Mouse (Mus musculus) G1E (cell line): Measurements from ENCODE around the gene Exoc3. TPM values are rescaled to one million over a fixed set of nuclear protein-coding genes. Genes with fewer than 3 reads are reported as not detected.

Experiments
- ATAC-seq: 2 replicates; pipeline ENCODE4 v1.8.0; 2016; ENCODE audit warnings: mild to moderate bottlenecking; ENCODE audit not compliant: insufficient number of reproducible peaks, poor library complexity, low FRiP score, severe bottlenecking; ENCODE audit errors: extremely low read depth
- DNase-seq: peaks from one replicate; pipeline ENCODE4 v3.0.0; 2012; ENCODE audit warnings: low spot score
- H3K27me3 ChIP-seq: 2 replicates; pipeline ENCODE4 v1.6.1; 2012; ENCODE audit warnings: mild to moderate bottlenecking, low read length, inconsistent platforms; ENCODE audit not compliant: insufficient read depth
- H3K36me3 ChIP-seq: replicated peaks from 2 replicates; pipeline ENCODE3; 2012; ENCODE audit warnings: mild to moderate bottlenecking, inconsistent platforms
- H3K4me1 ChIP-seq: 2 replicates; pipeline ENCODE4 v1.6.1; 2012; ENCODE audit warnings: low read depth, low read length, inconsistent platforms, mixed read lengths; ENCODE audit not compliant: insufficient read depth
- H3K4me3 ChIP-seq: 2 replicates; pipeline ENCODE4 v1.5.1; 2012; ENCODE audit warnings: low read depth, mild to moderate bottlenecking, inconsistent platforms, low read length, moderate library complexity, mixed read lengths
- H3K9me3 ChIP-seq: replicated peaks from 2 replicates; pipeline ENCODE4 v1.6.1; 2012; ENCODE audit warnings: inconsistent platforms
- CTCF ChIP-seq: IDR thresholded peaks from 2 replicates; pipeline ENCODE4 v1.5.1; 2012; ENCODE audit warnings: low read depth, low read length, inconsistent platforms, mixed read lengths
- GATA1 ChIP-seq: IDR thresholded peaks from 2 replicates; pipeline ENCODE4 v1.6.1; 2012; ENCODE audit warnings: borderline replicate concordance, low read length, inconsistent platforms, mixed read lengths
- GATA2 ChIP-seq: IDR thresholded peaks from 2 replicates; pipeline ENCODE4 v1.6.1; 2012; ENCODE audit warnings: low read depth, low read length, inconsistent platforms, borderline replicate concordance
- POLR2AphosphoS5 ChIP-seq: IDR thresholded peaks from 2 replicates; pipeline ENCODE4 v1.6.1; 2012; ENCODE audit warnings: low read depth, low read length, inconsistent platforms; ENCODE audit not compliant: insufficient replicate concordance
- TAL1 ChIP-seq: conservative IDR thresholded peaks from 2 replicates; pipeline ENCODE4 v1.6.1; 2012; ENCODE audit warnings: low read depth, low read length, inconsistent platforms, mixed read lengths
- polyA plus RNA-seq: library from polyadenylated mRNA; stranded (reverse); fragments of >175 nt; gene quantifications from 2 replicates; pipeline ENCODE4 v1.2.3, GENCODE M21; 2012
- total RNA-seq, 2 experiments: library from RNA; stranded (forward) in 1 of 2; stranded (reverse) in 1 of 2; fragments of 200-1000 nt in 1 of 2; fragments of >200 nt in 1 of 2; fragmentation: Nextera tagmentation in 1 of 2; gene quantifications; 2 replicates each; pipeline ENCODE4 v1.2.3; 2014 to 2017

The Exoc3 gene
- total and polyA plus RNA-seq, 3 experiments: 26.6 to 46.7 (median 39.1) TPM

DNA sequence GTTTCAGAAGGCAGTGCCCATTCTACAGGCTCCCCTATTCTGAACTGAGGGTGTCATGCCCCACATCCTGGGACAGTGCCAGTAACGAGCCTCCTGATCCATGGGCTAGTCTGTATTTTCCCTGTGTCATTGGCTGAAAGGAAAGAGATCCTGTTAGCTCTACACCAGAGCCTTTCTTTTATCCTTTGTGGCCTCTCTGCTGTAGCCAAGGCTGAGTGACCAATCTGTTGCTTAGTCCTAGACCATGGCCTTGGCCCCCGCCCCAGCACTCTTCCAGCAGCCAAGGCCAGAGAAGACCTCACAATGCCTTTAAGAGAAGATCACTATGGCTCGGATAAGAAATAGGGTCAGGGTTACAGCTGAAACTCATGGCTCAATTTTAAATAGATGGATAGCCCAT is 9.9 kb upstream of the Exoc3 start:
- no peak for DNase-seq
- Histone ChIP-seq H3K4me1 (no peaks in the 10 kb centered on the region), H3K4me3 (no peak overlapping the region), H3K9me3 (no peaks in the 10 kb centered on the region), H3K27me3 (peaks cover 20% of the 10 kb centered on the region), H3K36me3 (no peaks in the 10 kb centered on the region)
- TF ChIP-seq GATA2: no peak
- no peak for TF ChIP-seq TAL1
- TF ChIP-seq GATA1: no peak
- TF ChIP-seq CTCF: no peak
- TF ChIP-seq POLR2AphosphoS5: no peak
- no peak for ATAC-seq

DNA sequence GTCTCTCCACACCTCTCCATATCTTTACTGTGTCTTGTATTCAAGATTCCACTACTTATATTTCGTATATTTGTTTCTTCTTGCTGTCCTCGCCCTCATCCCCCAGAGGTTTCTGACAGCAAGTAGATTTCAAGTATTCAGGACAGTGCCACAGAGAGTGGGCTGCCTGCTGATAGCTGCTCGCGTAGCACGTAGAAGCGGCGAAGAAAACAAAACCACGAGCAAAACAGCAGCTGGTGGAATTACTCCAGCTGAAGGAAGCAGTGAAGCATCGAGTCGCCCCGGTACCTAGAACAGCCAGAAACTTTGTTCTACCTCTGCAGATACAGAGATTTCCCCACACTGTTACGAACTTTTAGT is 434 bp upstream of the Exoc3 start:
- Histone ChIP-seq H3K4me3 (peak overlapping the region; percentile 92), H3K27me3 (peaks cover 16% of the 10 kb centered on the region), H3K9me3 (no peaks in the 10 kb centered on the region), H3K4me1 (peaks cover 23% of the 10 kb centered on the region), H3K36me3 (peaks cover 20% of the 10 kb centered on the region)
- TF ChIP-seq POLR2AphosphoS5: no peak
- TF ChIP-seq GATA2: no peak
- no peak for TF ChIP-seq CTCF
- no peak for TF ChIP-seq GATA1
- TF ChIP-seq TAL1: no peak
- DNase-seq (no peak), ATAC-seq (0 out of 2 replicates have a peak, but pooled peaks have one; percentile 3)

DNA sequence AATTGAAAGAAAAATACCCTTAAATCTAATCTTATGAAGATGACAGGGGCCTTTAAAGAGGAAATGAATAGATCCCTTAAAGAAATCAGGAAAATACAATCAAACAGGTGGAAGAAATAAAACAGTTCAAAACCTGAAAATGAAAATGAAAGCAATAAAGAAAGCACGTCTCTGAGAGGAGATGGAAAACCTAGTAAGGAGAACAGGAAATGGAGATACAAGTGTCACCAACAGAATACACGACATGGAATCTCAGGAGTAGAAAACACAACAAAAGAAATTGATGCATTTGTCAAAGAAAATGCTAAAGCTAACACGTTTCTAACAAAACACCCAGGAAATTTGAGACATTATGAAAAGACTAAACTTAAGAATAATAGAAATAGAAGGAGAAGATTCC is 12.1 kb downstream of the Exoc3 start:
- no peak for ATAC-seq
- TF ChIP-seq TAL1: no peak
- Histone ChIP-seq H3K36me3 (peaks cover 49% of the 10 kb centered on the region), H3K4me1 (no peaks in the 10 kb centered on the region), H3K9me3 (no peaks in the 10 kb centered on the region), H3K4me3 (no peak overlapping the region), H3K27me3 (no peaks in the 10 kb centered on the region)
- no peak for DNase-seq

DNA sequence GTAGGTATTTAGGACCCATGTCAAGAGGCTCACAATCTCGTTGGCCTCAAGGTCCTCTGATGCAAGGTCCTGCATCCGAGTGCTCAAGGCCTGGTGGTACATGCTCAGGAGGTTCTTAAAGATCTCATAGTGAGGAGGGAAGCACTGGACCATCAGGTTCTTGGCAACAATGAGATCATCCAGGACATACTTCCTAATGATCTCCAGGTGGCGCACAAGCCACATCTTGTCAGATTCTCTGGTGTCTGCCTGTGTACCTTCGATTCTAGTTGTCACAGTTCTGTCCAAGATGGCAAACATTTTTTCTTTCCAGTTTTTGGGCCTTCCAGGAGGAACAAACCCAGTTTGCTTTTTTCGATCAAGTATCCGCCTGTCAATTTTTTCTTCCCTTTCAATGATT is 15.9 kb downstream of the Exoc3 start:
- Histone ChIP-seq H3K27me3 (no peaks in the 10 kb centered on the region), H3K36me3 (peaks cover 66% of the 10 kb centered on the region), H3K4me1 (no peaks in the 10 kb centered on the region), H3K4me3 (no peak overlapping the region), H3K9me3 (no peaks in the 10 kb centered on the region)
- no peak for ATAC-seq
- no peak for DNase-seq
- no peak for TF ChIP-seq GATA1
- TF ChIP-seq CTCF: no peak
- no peak for TF ChIP-seq GATA2
- no peak for TF ChIP-seq TAL1
- TF ChIP-seq POLR2AphosphoS5: no peak

DNA sequence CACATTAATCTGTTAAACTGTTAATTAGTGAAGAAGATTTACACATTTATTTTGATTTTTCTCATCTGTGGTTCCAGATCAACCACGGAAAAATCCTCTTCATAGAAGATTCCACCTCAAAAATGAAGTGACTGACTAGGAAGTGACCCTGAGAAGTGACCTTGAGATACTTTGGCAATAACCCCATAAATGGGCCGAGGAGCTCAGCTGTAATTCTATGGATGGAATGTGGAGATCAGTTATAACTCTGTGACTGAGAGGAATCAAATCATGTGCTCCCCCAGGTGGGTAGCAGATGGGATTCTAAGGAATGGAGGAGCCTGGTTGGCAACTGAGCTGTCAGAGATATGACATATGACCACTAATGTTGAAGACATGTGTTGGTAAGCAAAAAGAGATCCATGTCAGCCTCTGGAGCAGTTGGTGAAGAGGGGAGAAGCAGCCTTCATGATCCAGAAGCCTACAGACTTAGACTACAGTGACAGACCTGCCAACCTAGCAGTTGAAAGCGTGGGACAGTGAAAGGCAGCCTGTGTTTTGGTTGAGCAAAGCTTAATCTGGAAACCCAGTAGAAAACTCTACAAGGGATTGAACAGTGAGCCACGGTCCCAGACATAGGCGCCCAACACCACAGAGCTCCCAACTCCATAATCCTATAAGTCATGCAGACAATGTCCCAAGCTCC is 25.4 kb downstream of the Exoc3 start:
- Histone ChIP-seq H3K27me3 (no peaks in the 10 kb centered on the region), H3K9me3 (no peaks in the 10 kb centered on the region), H3K36me3 (peaks cover 63% of the 10 kb centered on the region), H3K4me1 (no peaks in the 10 kb centered on the region), H3K4me3 (no peak overlapping the region)
- ATAC-seq (no peak), DNase-seq (no peak)
- TF ChIP-seq POLR2AphosphoS5: no peak
- TF ChIP-seq GATA1: no peak
- no peak for TF ChIP-seq TAL1
- TF ChIP-seq GATA2: no peak
- TF ChIP-seq CTCF: no peak

DNA sequence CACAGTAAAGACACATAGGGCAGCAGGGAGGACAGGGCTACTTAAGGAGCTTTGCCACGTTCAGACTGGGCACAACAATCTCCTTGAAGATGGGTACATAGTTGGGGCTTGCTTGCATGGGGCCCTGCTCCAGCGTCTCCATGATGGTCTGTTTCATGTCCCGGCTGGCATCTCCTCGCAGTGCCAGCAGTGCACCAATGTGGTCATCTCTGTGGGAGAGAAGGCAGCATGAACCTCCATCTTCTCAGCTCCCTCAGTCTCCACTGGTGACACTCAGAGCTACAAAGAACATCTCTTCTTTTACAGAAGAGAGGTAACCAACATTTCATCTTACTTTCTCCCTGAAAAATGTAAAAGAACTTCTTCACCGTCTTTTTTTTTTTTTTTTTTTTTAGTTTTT is 36.5 kb downstream of the Exoc3 start:
- DNase-seq: no peak
- no peaks in the 10 kb centered on the region for H3K27me3 ChIP-seq
- H3K36me3 ChIP-seq: peaks cover 75% of the 10 kb centered on the region
- no peaks in the 10 kb centered on the region for H3K9me3 ChIP-seq
- TF ChIP-seq POLR2AphosphoS5 (no peak), GATA1 (no peak), TAL1 (no peak), CTCF (no peak), GATA2 (no peak)
- H3K4me1 ChIP-seq: peaks cover 2% of the 10 kb centered on the region
- H3K4me3 ChIP-seq: no peak overlapping the region
- no peak for ATAC-seq

DNA sequence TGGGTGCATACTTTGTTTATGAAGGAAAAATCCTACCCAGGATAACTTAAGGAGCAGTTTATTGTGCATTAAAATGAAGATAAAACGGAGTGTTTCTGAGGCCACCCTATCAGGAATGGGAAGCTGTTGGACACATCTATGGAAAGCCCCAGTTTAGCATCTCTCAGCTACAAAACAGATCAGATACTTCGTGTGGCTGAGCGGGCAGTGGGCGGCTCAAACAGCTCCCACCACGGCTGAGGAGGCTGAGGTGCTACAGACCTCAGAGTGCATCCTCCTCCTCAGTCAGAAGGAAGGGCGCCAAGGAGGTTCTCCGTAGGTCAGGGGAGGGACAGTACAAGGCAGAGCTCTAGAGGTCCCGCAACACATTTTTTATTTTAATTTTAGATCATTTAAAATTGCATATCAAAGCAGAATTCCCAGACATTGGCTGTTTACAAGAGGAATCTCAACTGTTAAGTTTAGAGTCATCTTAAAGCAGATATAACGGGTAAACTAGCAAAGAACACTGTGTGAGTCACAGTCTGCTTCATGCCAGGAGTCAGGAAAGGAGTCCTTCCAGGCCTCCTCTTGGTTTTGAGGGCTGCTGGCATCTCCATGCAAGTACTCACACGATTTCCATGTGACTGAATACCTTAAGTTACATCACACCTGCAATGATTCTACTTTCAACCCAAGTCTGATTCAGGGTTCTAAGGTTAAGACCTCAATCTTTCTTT is 38.9 kb downstream of the Exoc3 start:
- H3K4me3 ChIP-seq: no peak overlapping the region
- no peak for TF ChIP-seq CTCF
- no peak for TF ChIP-seq POLR2AphosphoS5
- TF ChIP-seq GATA2: no peak
- TF ChIP-seq TAL1: no peak
- TF ChIP-seq GATA1: no peak
- ATAC-seq: no peak
- H3K27me3 ChIP-seq: peaks cover under 1% of the 10 kb centered on the region; the same call in 1 of the 2 replicates
- no peak for DNase-seq
- no peaks in the 10 kb centered on the region for H3K9me3 ChIP-seq
- H3K4me1 ChIP-seq: peaks cover 15% of the 10 kb centered on the region
- peaks cover 56% of the 10 kb centered on the region for H3K36me3 ChIP-seq
